Mouse (Mus musculus): ENCODE measurements at regions not wholly inside any gene's neighbourhood (a gene's known extent, or its start where the extent isn't known, plus 50 kb on each side); places are given as distances from the start of the nearest gene placed in this dataset.

DNA sequence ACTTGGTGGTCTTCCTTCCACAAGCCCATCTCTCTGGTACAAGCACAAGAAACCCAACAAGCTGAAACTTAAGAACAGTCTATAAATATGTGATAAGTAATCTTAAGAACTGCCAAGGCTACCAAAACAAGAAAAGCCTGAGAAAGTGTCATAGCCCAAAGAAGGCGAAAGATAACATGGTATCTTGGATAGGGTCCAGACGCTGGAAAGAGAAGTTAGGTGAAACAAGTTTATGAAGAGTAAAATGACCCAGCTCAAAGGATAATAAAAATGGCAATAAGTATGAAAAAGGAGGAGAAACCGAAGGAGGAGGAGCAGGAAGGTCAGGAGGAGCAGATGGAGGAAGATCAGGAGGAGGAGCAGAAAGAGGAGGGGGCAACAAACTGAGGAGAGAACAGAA is 56.9 kb upstream of the Ltbp1 start:
- TF ChIP-seq CTCF (IDR thresholded peaks at IDR 0.05) = no peak
- TF ChIP-seq EP300 (IDR thresholded peaks at IDR 0.05) = no peak

Data from lung, postnatal 0 days (tissue).